Mouse (Mus musculus): ENCODE results near the gene Ralgps1. TPM values are rescaled to one million over a fixed set of nuclear protein-coding genes. Genes with fewer than 3 reads are reported as not detected.

Gene Ralgps1
- total RNA-seq, 2 experiments from 2014 or later: 4.2 to 6.3 TPM

DNA sequence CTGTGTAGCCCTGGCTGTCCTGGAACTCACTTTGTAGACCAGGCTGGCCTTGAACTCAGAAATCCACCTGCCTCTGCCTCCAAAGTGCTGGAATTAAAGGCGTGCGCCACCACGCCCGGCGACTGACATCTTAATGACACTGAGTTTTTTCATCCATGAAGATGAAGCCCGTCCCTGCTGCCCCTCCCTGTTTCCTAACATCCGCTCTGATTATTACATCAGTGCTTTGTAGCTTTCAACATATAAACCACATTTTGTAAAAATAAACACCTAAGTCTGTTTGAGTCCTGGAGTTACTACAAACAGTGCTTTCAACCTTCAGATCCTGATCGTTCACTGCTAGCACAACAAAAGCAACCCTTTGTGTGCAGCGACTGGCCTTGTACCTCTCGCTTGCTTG is 91.5 kb downstream of the Ralgps1 start:
- no peak for DNase-seq

DNA sequence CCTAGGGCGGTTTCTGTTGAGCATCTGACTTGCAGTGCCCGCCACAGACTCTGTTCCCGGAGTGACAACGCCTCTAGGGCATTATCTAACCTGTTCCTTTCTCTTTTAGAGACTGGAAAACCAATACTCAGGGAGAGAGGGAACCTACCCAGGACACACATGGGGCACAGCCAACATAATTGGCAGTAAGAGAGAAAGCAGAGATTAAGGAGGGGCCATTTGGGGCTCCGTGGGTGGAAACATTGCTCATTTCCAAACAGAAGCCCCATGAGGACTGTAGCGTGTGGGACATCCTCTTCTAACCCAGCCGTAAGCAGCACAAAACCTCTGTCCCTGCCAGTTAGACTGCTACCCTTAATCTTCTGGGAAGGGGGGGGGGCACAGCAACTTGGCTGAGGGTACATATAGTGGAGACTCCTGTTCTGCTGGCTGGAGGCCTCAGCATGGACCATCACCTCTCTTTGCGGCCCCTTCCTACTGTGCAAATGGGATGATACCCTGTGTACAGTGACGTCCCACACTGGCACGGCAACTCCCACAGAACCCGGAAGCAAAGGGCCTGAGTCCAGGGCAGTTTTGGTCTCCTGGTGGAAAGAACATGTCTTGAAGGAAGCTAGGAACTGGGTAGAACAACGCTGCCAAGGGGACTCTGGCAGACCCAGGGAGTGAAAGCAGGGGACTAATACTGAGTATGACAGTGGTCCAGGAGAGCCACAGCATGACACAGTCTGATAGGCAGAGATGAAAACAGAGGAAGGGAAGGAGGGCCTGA is 96.4 kb downstream of the Ralgps1 start:
- peak; percentile 40 for DNase-seq

DNA sequence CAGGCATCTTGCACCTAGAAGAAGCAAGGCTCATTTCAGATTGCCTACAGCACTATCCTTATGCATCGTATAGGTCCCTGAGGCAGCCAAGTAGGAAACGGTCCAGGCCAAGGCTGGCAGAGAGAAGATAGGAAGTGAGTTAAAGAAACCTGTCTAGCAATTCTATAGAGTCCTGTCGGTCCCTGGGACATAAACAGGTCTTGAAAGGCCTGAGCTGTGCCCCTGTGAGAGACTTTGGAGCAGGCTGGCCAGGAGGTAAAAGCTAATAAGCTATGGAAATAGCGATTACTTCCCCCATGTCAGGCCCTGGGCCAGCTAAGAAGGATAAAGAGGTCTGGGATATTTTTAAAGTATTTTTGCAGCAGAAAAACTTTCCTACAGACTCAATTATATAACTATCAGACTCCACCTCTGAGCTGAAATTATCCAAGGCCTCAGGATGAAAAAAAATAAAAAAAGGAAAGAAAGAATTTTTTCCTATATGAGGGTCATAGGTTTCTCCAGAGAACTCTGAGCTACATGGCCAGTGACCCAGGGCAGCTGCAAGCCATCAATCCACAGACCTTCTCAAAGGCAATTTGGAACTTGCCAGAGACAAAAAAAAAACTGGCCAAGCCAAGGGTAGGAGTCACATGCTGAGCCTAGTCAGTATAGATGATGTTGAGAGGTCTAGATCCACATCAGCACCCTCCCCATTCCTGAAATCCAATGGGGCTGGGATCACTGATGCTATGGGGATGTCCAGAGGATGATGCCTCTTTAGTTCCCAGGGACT is 98.4 kb downstream of the Ralgps1 start:
- DNase-seq: no peak

DNA sequence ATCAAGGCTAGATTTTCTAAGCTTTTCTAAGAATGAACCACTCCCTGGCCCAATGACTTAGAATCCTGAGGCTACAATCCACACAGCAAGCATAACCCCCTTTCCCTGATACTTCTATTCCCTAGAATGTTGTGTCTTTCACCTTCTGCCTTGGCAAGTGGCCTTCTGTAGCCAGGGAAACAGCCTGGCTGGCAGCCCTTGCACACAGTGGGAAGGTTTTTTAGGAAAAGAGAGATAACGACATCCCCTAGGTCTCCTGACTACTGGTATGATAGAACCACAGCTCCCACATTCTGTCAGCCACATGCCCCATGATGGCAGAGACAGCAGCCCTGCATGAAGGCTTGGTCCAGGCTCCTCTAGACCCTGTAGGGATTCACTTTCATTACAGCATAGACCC is 99.8 kb downstream of the Ralgps1 start:
- DNase-seq: no peak

DNA sequence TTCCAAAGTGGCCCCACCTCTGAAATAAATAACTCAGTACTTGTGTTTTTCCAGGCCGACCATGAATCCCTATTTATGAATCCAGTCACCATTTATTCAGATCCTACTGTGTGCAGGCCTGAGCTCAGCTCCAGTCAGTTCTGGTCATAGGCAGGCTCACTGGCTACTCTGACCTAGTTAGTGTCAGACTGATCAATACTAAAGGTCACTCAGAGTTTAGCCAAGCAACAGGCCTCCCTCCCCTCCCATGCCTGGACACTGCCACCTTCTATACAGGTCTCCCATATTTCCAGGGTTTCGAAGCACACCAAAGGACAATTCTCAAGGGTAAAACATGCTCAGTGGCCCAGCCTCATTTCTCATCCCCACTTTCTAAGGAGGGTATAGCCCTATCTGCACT is 100.7 kb downstream of the Ralgps1 start:
- DNase-seq: no peak

DNA sequence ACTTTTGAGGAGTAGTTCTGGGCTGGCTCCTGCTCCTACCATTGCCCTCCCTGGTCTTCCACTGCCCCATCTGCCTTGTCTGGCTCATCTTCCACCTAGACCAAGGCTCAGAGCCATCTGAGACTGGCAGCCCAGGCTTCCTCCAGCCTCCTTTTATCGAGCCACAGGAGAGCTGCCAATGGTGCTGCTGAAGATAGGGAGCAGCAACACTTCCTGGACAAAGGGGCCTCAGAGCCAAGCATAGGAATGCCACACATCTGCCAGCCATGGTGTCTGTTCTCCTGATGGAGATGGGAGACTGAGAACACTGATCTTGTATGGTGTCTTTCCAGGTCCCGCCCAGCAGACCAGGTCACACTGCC is 102.2 kb downstream of the Ralgps1 start:
- DNase-seq: no peak

DNA sequence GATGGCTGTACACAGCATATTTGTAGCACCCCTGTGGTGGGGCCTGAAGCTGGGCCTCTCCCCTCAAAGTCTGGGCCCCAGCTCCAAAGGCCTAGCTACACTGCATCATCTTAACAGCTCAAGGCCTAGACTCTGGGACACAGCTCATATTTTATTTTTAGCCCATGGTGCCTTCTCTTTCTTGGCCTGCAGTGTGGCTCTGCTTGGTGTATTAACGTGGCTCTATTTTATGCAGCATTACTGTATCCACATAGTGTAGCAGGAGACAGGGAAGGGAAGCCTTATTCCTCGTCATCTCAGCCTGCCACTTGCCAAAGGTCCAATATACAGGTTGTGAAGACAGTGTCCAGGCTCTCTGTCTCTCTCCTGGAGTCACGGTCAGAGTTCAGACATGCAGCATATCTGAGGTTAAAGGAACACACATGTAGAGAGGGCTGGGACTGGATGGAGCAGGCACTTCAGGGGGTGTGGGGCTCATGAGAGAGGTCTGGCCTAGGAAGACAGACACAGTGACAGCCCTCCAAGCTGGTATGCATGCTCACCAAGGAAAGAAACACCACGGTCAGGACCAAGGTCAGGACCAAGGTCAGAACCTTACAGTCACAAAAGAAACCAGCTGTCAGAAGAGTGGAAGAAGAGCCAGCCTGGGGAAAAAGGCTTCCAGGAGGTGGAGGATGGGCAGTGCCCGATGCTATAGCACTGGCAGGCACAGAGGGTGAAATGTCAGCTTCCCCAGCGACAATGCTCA is 102.7 kb downstream of the Ralgps1 start:
- peak; percentile 49 for DNase-seq

DNA sequence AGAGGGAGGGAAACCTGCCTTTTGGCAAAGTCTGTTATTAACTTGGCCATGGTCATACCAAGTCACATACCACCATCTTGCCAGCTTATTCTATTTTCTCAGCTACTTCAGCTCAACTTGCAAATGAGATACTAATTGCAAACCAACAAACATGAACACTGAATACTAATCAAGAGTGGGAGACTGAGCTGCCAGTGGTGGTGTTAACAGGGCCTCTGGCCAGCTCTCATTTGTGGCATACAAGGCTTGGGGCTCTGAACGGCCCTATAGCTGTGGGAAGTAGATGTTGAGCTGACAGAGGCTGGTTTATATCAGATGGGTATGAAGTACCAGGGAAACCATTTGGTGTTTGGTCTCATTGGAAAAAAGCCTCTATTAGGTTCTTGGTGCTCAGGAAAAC is 104.2 kb downstream of the Ralgps1 start:
- no peak for DNase-seq

DNA sequence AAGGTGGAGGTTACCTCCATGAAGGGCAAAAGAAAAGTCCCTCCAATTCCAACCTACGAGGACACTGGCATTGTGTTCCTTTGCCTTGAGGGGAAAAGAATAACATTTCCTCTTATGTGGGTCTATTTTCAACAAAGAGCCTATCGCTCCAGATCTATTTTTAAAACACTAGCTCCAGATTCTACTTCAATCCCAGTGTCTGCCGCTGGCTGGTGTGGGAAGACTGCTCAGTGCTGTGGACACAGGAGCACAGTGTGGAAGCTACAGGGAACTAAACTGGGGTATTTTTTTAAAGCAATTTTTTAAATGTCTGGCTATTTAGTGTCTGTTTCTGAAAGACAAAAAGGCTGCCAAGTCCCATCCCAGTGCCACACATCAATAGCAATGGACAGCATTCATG is 105.5 kb downstream of the Ralgps1 start:
- no peak for DNase-seq

DNA sequence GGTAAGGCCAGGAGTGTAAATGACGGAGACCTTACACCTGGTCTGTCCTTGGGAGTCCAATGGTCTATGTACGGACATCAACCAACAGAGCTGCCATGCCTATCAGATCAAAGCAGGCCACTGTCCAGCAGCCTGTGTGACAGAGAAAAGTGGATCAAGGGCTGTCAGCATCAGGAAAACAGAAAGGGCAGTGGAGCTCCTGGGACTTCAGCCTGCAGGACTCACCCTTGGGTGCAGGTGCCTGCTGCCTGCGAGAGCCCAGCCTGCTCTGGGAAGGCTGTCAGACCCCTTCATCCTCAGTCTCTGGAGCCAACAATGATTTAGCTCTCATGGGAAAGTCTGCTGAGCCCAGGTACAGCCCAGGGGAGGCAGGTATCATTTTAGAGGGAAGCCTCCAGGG is 109.8 kb downstream of the Ralgps1 start:
- DNase-seq: no peak

DNA sequence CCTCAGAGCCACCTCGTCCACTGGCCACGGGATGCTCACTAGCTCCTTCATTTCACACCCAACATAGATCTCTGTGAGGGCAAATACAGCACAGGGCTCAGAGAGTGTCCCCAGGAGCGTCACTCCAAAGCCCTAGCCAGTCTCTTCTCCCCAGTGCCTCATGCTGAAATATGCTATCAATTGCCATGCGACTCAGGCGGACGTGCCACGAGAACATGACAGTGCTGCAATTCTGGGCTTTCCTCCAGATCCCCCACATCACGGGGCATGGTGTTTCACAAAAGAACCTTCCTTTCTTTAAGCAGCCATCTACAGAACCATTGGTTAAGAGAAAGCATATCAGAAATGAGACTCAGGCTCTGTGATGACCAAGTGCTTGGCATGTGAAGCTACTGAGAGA is 110.5 kb downstream of the Ralgps1 start:
- DNase-seq: no peak

DNA sequence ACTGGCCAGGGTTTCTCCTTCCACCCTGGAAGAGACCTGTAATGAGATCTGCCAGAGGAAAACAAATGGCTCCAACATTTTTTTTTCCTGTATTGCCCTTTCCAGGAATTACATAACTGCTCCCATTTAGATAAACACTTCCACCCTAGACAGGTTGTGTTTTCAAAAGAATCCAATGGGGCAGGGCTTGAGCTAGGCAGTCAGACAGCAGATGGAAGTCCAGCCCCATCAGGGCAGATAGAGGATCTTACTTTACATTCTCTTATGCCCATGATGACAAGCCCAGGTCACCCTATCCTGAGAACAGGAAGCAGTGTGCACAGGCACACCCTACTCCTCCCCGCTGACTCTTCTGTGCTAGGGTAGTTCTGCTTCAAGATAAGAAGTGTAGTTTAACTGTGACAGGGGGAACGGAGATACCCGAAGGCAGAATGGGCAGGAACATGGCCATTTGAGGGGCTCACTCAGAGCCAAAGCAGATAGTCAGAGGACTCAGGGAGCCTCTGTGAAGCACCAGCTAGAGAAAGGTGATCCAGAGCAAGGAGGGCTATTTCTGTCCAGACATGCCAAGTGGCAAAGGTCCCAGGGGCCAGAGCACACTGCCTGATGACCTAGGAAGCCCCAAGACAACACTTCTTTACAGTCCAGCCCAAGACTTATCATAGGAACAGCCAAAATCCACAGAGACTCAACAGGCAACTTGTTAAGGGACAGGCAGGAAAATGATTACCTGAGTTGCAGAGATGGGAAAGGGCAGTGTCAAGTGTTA is 114.3 kb downstream of the Ralgps1 start:
- no peak for DNase-seq

DNA sequence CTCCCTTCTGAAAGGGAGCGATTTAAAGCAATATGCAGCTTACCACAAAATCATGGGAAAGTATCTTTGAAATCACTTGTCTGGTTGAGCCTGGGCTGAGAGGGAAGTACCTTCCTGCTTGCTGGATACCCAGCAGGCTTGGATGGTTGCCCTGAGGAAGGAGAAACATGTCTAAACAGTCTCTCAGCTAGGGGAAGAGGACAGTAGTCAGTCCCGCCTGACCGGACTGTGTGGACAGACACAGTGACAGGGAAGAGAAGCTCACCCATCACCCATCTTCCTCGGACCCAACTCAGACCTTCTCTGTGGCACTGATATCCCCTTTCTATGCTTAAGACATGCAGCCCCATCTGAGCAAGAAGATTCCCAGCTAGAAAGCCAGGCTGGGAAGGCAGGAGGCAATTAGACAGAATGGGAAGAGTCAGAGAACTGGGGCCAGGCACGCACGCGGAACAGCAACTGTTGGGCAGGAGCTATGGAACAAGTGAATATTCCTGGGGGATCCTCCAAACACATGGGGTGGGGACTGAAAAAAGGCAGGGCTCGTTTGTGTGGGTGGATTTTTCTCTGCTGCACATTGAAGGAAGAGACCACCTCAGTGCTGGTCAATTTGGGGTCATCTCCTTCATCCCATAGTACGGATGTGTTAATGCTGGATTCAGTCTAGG is 116.8 kb downstream of the Ralgps1 start:
- no peak for DNase-seq

DNA sequence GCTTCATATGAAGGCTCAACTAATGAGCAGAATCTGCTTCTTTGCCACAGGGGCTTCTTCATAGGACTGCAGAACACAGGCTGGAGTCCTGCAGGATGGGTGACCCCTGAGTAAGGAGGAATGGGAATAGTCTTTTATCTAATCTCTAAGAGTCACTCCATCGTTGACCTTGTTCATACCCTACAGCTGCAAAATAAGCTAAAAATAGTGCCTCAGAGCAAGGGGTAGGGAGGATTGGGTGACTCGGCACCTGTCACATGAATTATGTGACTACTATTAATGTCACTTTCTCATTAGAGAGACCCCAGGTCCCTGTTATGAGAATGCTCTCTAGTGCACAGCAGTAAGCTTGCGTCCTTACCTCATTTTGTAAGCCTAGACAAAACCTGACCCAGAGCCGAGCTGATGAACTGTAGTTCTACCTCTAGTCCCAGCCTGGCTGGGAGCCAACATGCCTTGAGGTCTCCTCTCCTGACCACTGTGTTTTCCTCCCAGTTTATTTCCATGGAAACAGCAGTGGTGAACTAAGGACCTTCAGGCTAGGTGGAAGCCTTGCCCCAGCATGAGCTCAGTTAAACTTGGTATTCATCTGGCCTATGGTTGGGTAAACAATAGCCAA is 117.6 kb downstream of the Ralgps1 start:
- no peak for DNase-seq

DNA sequence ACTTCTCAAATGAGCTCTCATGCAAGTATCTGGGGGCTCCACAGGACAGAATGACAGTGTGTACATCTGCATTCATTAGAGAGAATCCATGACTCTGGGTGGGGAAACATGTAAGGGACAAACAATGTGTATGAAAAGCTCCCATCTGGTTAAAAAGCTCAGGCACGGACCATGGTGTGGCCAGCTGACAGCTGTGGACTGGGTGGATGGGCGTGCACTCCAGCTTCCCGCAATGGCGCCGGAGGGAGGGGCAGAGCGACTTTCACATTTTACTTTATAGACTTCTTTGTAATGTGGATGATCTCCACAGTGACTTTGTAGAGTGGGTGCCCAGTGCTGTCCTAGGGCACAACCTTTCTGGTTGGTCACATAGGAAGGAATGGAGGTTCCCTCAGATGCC is 118.5 kb downstream of the Ralgps1 start:
- no peak for DNase-seq

DNA sequence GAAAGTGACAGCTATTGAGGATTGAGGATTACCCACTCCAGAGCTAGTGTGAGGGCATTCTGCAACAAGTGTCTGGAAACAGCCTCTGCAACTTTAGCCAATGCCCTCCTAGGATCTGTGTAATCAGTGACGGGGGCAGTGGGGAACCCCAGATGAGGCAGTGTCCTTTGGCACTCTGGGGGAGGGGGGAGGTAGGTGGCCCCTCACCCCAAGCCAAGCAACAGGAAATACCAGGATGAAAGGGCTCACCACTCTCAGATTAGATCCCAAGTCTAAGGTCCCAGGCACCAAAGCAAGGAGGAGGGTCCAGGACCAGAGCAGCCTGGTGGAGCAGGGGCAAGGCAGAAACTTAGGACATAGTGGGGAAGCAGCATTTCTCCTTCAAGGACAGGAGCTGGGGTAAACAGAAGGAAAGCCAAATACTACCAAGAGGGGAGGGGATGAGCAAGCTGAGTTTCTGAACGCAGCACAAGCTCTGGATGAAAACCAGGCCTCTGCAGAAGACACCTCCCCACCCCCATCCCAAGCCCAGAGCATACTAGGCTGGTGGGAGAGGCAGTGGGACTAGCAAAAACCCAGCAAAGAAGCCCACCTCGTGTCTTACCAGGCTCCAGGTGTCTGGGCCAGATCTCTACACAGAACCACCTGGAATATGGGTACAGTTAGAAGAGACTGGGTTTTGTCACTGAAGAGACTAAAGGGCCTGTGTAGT is 121.2 kb downstream of the Ralgps1 start:
- DNase-seq: no peak

DNA sequence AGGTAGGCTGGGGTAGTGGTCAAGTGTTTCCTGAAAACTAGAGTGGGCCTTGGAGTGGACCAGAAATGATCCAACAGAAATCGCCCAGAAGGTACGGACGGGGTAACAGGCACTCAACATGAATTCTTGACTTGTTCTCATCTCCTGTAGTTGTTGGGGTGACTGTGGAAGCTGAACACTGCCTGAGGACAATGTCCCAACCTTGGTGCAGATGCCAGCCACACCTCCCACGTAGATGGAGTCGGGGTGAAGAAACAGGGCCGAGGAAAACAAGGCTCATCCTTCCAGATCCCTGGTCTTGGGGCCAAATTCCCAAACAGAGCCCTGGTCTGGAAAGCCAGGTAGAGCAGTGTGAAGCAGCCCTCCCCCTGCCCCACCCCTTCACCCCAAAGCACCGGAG is 122.7 kb downstream of the Ralgps1 start:
- no peak for DNase-seq

DNA sequence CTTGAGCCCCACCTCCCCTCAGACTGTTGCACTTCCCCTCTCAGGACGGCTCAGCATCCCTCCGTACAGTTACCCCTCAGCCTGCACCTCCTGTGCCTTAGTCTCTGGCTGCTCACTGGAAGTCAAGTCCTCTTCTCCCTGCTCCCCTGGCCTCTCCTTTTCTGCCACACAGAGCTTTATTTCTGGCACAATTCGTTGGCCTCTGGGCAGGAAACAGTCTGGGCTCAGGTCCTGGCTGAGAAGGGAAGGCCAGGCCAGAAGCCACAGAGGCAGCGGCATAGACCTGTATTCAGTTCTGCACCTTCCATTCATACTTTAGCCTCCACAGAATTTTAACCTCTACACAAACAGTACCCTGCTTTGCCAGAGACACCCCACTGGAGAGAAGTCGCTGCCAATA is 124.4 kb downstream of the Ralgps1 start:
- no peak for DNase-seq

DNA sequence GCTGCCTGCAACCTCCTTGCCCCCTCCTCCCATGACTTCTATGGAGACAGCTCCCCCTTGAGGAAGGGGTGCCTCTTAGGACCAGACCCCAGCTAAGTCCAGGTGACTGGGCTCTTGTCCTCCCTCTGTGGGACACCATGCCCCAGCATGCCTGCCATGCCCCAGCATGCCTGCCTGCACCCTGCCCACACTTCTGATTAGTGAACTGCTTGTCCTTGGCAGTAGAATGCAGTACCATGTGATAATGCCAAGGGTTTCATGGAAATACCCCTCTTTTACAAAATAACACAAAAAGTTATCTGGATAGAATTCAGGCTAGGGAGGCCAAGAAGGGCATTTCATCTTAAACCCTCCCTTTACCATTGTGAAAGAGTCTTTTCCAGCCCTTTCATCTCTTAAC is 125.9 kb downstream of the Ralgps1 start:
- peak; percentile 30 for DNase-seq

DNA sequence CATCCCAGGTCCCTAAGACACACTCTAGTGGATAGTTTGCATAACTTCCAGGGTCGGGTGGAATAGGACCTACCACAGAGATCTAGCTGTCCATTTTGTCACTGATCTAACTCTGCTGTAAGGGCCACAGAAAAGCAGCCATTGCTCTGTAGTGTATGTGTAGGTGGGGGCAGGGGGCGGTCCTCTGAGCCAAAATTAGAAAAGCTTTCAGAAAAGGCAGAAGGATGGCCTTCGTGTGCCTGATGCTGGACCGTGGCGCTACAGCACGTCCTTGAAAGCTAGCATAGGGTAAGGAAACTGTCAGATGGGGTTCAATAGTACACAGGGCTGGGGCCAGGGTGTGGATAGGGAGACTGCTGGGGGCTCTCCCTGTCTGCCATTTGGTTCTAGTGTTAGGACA is 126.4 kb downstream of the Ralgps1 start:
- peak; percentile 42 for DNase-seq

DNA sequence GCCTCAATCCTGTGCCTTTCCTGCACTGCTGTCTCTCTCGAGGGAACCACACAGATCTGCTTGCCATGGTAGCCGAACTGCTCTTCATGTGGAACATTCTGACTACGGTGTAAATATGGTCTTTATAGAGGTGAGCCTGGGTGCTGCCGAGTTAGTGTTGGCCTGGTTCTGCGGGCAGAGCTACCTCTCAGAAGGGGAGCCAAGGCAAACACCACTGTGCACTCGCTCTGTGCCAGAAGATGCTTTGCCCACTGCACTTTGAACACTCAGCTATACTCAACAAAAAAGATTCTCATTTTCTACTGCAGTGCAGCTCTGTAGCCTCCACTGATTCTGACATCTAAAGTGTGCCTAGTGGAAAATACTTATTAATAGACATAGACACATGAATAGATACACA is 133.7 kb downstream of the Ralgps1 start:
- DNase-seq: no peak

All from adrenal gland, postnatal 10 days (tissue).